Mouse (Mus musculus): ENCODE data around the gene Rab40b. TPM values are rescaled to one million over a fixed set of nuclear protein-coding genes. Genes with fewer than 3 reads are reported as not detected.

Gene Rab40b
- 1 to 10 TPM; 2.9 to 3.3 TPM for total RNA-seq (2021)

- peak; percentile 94 for DNase-seq
Observed at GRCm38 (mm10) chr11:121387750-121388553, at the start of gene Rab40b. Gene Rab40b (minus strand): TSS chr11:121388251.

GRCm38 (mm10) chr11:121437236-121437635 is 49.2 kb upstream of the Rab40b start:
- DNase-seq = no peak

- peak; percentile 88 for DNase-seq
Observed at GRCm38 (mm10) chr11:121434156-121435155, 46.4 kb upstream of the Rab40b start, which contains the start of gene Fn3k. Gene Fn3k (plus strand): TSS chr11:121434913.

GRCm38 (mm10) chr11:121433397-121433796 is 45.3 kb upstream of the Rab40b start:
- no peak for DNase-seq

GRCm38 (mm10) chr11:121421553-121422173 is 33.6 kb upstream of the Rab40b start:
- DNase-seq = no peak

- DNase-seq = peak; percentile 100
Observed at GRCm38 (mm10) chr11:121420830-121421552, 32.9 kb upstream of the Rab40b start, which contains the start of gene Fn3krp. Gene Fn3krp (plus strand): TSS chr11:121421401.

GRCm38 (mm10) chr11:121420379-121420778 is 32.3 kb upstream of the Rab40b start:
- DNase-seq = no peak

- no peak for DNase-seq
Observed at GRCm38 (mm10) chr11:121418932-121419331, 30.9 kb upstream of the Rab40b start.

GRCm38 (mm10) chr11:121417971-121418370 is 29.9 kb upstream of the Rab40b start:
- no peak for DNase-seq

- DNase-seq = peak; percentile 17
Observed at GRCm38 (mm10) chr11:121415351-121415750, 27.3 kb upstream of the Rab40b start.

- DNase-seq = no peak
Observed at GRCm38 (mm10) chr11:121414762-121415161, 26.7 kb upstream of the Rab40b start.

- DNase-seq = no peak
Observed at GRCm38 (mm10) chr11:121407366-121408155, 19.5 kb upstream of the Rab40b start.

GRCm38 (mm10) chr11:121392405-121392804 is 4.4 kb upstream of the Rab40b start:
- no peak for DNase-seq

GRCm38 (mm10) chr11:121390793-121391192 is 2.7 kb upstream of the Rab40b start:
- DNase-seq = no peak

GRCm38 (mm10) chr11:121388554-121388945 is 499 bp upstream of the Rab40b start:
- DNase-seq = no peak

GRCm38 (mm10) chr11:121380294-121380693 is 7.8 kb downstream of the Rab40b start:
- no peak for DNase-seq

GRCm38 (mm10) chr11:121378644-121379043 is 9.4 kb downstream of the Rab40b start:
- DNase-seq = no peak

GRCm38 (mm10) chr11:121373305-121373704 is 14.7 kb downstream of the Rab40b start:
- no peak for DNase-seq

- DNase-seq = no peak
Observed at GRCm38 (mm10) chr11:121370337-121370994, 17.6 kb downstream of the Rab40b start.

GRCm38 (mm10) chr11:121369622-121370021 is 18.4 kb downstream of the Rab40b start:
- DNase-seq = peak; percentile 50

Measured in heart, postnatal 4 days (tissue).